Mouse (Mus musculus) myocyte (in vitro differentiated cells): ENCODE data around the gene Odf3.

Experiments used
- CEBPB ChIP-seq: IDR thresholded peaks from 2 replicates; pipeline ENCODE4 v1.6.1; 2011; ENCODE audit warnings: mild to moderate bottlenecking, moderate library complexity; ENCODE audit not compliant: poor library complexity, insufficient read depth, severe bottlenecking
- E2F4 ChIP-seq: IDR thresholded peaks from one replicate; pipeline ENCODE4 v1.6.1; 2011; ENCODE audit warnings: mild to moderate bottlenecking, control low read depth, moderate library complexity; ENCODE audit not compliant: insufficient read depth
- MAX ChIP-seq: IDR thresholded peaks from one replicate; pipeline ENCODE4 v1.6.1; 2011; ENCODE audit warnings: low read depth, mild to moderate bottlenecking, control low read depth
- MYOG ChIP-seq, 3 experiments: IDR thresholded peaks; one replicate each; pipeline ENCODE4 v1.6.1; 2011; ENCODE audit warnings: control low read depth in 2 of 3, low read depth in 2 of 3, mild to moderate bottlenecking in 2 of 3; ENCODE audit not compliant: insufficient read length in 2 of 3, control insufficient read depth in 1 of 3, insufficient read depth in 1 of 3
- POLR2A ChIP-seq: IDR thresholded peaks from one replicate; pipeline ENCODE4 v1.6.1; 2011; ENCODE audit warnings: low read depth, mild to moderate bottlenecking, control low read depth, moderate library complexity; ENCODE audit not compliant: insufficient read length
- POLR2AphosphoS2 ChIP-seq: IDR thresholded peaks from one replicate; pipeline ENCODE4 v1.6.1; 2011; ENCODE audit warnings: low read depth, control low read depth; ENCODE audit not compliant: insufficient read length
- SRF ChIP-seq: IDR thresholded peaks from one replicate; pipeline ENCODE4 v1.6.1; 2011; ENCODE audit warnings: low read depth; ENCODE audit not compliant: control insufficient read depth, insufficient read length
- TCF3 ChIP-seq: IDR thresholded peaks from one replicate; pipeline ENCODE4 v1.6.1; 2011; ENCODE audit warnings: low read depth, control low read depth; ENCODE audit not compliant: insufficient read length
- USF1 ChIP-seq: IDR thresholded peaks from one replicate; pipeline ENCODE4 v1.6.1; 2011; ENCODE audit warnings: low read depth, mild to moderate bottlenecking, control low read depth, moderate library complexity

- TF ChIP-seq POLR2A, result no peak
- TF ChIP-seq E2F4, result no peak
- no peak for TF ChIP-seq USF1
- no peak for TF ChIP-seq TCF3
- no peak for TF ChIP-seq MYOG (IDR thresholded peaks at IDR 0.05; ENCODE audit: control insufficient read depth in 1 of 3, insufficient read depth in 1 of 3, insufficient read length in 2 of 3, low read depth in 2 of 3)
- TF ChIP-seq MAX, result no peak
- no peak for TF ChIP-seq POLR2AphosphoS2
- TF ChIP-seq CEBPB, result no peak
- no peak for TF ChIP-seq SRF
Measured at GRCm38 (mm10) chr7:140857550-140858505, 10.2 kb downstream of the Odf3 start, which contains the start of gene Bet1l.
